Mouse (Mus musculus) CH12.LX (cell line): Measurements from ENCODE around the gene Usp18.

Source experiments
- CTCF ChIP-seq, 2 experiments: IDR thresholded peaks in 1 of 2; conservative IDR thresholded peaks in 1 of 2; 2 replicates each; pipeline ENCODE4 v1.5.1; 2011 to 2012; ENCODE audit warnings: low read depth in 2 of 2, low read length in 2 of 2, improper control_type of control experiment in 1 of 2, inconsistent platforms in 1 of 2, mild to moderate bottlenecking in 1 of 2, moderate library complexity in 1 of 2
- EP300 ChIP-seq: IDR thresholded peaks from 2 replicates; pipeline ENCODE4 v1.6.1; 2011; ENCODE audit warnings: low read length, improper control_type of control experiment
- JUN ChIP-seq: IDR thresholded peaks from 2 replicates; pipeline ENCODE4 v1.6.1; 2011; ENCODE audit warnings: low read depth, mild to moderate bottlenecking, low read length, improper control_type of control experiment, moderate library complexity; ENCODE audit not compliant: insufficient read depth
- MAFK ChIP-seq: IDR thresholded peaks from 2 replicates; pipeline ENCODE4 v1.6.1; 2011; ENCODE audit warnings: low read length, improper control_type of control experiment; ENCODE audit not compliant: insufficient replicate concordance
- MYC ChIP-seq: IDR thresholded peaks from 2 replicates; pipeline ENCODE4 v1.6.1; 2011; ENCODE audit warnings: low read depth, mild to moderate bottlenecking, improper control_type of control experiment, low read length
- NELFE ChIP-seq: IDR thresholded peaks from 2 replicates; pipeline ENCODE4 v1.6.1; 2011; ENCODE audit warnings: low read depth, low read length, improper control_type of control experiment
- NRF1 ChIP-seq: IDR thresholded peaks from 2 replicates; pipeline ENCODE4 v1.6.1; 2014; ENCODE audit warnings: low read depth, mild to moderate bottlenecking, inconsistent platforms, low read length, improper control_type of control experiment, moderate library complexity
- POLR2A ChIP-seq: IDR thresholded peaks from 2 replicates; pipeline ENCODE4 v1.6.1; 2011; ENCODE audit warnings: low read depth, mild to moderate bottlenecking, improper control_type of control experiment, low read length
- TBP ChIP-seq: conservative IDR thresholded peaks from 2 replicates; pipeline ENCODE4 v1.6.1; 2011; ENCODE audit warnings: low read depth, low read length, improper control_type of control experiment

- TF ChIP-seq POLR2A = no peak
- no peak for TF ChIP-seq JUN
- no peak for TF ChIP-seq EP300
- no peak for TF ChIP-seq NRF1
- TF ChIP-seq TBP = no peak
- no peak for TF ChIP-seq CTCF (conservative IDR thresholded peaks at IDR 0.05 in 1 of 2, IDR thresholded peaks at IDR 0.05 in 1 of 2; ENCODE audit: low read depth in 2 of 2, low read length in 2 of 2)
- TF ChIP-seq MAFK = no peak
- TF ChIP-seq MYC = no peak
- TF ChIP-seq NELFE = no peak
Measured at GRCm38 (mm10) chr6:121238209-121238608, 7.5 kb upstream of the Usp18 start.
